Mouse (Mus musculus) cerebellum, adult 18-20 months (tissue): ENCODE data around the gene Hsd3b5.
A peak's percentile ranks its signal among the peaks of the same experiment; 100 is the strongest.
"Not testable (repeated sequence)": the region's sequence is repeated elsewhere in the genome, so short reads cannot be mapped to it uniquely, and the experiment has no call there.

Experiments used
- DNase-seq, 2 experiments: peaks; one replicate each; pipeline ENCODE4 v3.0.0; 2021

Hsd3b5 gene

DNA sequence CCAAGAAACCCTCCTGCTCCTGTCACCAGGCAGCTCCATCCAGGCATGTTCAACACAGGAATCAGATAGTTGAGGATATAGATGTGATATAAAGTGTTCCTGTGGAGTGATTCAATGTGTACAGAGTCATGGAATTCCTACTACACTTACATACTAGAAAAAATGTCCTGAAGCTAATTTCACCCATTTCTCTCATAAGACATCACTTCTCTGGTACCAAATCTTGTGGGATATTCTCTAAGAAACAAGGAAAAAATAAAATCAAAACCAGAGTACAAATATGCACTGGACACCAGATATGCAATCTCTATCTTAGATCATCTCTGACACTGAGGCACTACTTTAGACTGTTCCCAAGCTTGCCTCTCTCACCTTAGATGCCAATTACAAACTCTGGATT lies at the start of gene Hsd3b5:
Gene Hsd3b5 (minus strand): TSS at position 101 of the 400 bp plus-strand sequence.
- DNase-seq: no peak

DNA sequence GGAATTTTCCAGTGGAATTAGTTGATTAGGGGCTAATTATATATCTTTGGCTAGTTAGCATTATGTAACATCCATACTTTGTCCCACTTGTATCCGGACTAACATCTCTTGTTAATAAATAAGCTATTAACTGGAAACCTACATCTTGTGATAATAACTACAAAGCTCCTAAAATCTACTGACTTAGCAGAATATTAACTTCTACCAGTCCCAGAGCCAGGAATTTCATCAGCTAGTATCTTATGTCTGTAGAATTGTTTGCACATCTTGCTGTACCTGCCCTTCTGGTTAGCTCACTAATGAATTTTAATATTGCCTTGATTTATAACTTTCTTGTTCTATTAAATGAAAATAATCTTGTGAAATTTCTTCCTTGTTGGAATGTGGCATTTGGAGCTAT lies 5.1 kb upstream of the Hsd3b5 start:
- DNase-seq: no peak

DNA sequence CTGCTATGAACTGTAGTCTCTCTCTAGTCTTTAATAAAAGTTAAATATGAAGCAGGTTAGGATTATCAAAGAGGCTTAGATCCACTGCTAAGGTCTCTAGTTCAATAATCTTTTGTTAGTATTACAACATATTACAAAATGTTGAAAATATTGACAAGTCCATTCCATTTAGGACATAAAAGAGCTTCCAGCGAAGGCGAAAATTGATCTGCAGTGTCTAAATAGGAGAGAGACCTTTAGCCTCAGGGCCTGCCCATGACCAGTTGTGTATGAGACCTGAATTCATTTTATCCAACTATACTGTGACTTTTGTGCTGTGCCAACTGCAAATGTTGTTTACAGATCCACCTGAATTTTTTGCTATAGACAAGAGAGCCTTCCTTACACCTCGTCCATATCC lies 419 bp downstream of the Hsd3b5 start:
- no peak for DNase-seq

DNA sequence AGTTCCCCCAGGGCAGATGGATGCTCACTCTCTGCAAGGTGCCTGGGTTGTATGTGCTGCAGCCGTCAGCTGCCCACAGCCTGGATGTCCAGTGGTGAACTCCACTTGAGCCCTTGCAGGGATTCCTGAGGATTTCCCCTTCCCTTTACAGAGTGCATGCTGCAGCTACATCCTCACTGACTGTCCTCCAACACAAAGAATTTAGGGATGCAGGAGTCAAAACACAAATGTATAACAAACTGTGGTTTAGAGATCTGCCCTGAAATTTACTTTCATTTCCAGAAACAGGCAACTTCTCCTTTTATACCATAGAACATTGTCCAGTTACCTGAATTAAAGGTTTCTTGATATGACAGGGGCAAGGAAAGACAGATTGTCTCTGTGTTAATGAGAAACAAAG lies 13.3 kb downstream of the Hsd3b5 start:
- not testable (repeated sequence) for DNase-seq

DNA sequence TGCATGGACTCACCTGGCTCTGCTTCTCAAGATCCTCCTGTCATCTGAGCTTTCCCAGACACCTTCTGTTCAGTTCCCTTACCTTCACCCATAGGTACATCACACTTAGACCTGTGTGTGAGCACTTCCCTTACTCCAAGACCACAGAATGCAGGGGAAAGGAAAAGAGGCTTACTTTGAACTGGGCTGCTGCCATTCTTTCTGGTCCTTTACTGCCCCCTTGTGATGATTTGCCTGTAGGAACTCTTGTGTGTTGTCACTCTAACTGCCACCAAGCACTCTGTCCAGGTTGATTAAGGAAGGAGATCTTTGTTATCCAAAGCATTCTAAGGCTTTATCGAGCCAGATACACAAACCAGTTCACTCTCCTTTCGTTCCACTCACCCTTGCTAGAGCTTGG lies 13.8 kb downstream of the Hsd3b5 start:
- DNase-seq: not testable (repeated sequence)

DNA sequence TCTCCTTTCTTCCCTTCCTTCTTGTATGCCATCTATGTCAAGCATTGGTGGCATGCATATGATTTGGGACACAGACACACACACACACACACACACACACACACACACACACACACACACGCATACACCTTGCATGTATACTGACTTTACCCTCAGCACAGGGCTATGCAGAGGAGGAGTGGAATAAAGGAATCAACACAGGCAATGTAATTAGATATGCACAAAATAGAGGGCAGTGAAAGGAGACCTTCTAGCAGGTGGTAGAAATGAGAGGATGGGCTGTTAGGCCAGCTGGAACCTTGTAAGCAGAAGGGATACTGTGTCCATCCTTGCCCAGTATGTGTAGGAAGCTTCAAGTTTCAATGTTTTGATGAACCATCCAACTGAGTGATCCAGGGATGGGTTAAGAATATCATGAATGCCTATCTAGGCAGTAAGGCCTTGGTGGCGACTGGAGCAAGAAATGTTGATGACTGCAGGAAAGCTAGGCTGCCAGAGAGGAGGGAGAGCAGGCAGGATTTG lies 15.6 kb downstream of the Hsd3b5 start:
- DNase-seq: not testable (repeated sequence)

DNA sequence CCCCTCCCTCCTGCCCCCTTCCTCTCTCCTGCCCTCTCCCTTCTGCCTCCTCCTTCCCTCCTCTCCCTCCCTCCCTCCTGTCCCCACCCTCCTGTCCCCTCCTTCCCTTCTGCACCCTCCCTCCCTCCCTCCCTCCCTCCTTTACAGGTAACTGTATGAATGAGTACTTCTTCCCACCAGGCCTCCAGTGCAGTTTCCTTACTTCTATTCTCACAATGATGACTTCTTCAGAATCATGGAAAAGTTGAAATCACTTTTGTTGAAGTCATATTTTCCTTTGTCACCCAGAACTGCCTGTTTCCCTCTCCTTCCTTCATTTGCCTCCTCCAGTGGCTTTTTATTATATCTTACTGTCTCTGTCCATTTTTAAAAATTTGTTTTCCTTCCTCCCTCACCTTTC lies 16.1 kb downstream of the Hsd3b5 start:
- DNase-seq: no peak

DNA sequence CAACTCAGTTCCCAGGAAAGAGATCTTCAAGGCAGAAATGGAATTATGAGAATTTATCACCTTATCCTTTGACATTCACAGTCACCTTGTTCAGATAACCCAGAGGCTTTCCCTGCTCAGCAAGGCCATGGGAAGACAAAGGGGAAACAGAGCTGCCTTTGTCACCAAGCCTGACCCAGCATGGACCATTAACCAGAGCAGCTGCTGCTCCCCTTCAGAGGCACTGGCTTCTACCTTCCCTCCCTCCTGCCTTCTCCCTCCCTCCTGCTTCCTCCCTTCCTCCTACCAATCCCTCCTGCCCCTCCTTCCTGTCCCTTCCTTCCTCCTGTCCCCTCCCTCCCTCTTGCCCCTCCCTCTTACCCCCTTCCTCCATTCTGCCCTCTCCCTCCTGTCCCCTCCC lies 16.5 kb downstream of the Hsd3b5 start:
- not testable (repeated sequence) for DNase-seq

DNA sequence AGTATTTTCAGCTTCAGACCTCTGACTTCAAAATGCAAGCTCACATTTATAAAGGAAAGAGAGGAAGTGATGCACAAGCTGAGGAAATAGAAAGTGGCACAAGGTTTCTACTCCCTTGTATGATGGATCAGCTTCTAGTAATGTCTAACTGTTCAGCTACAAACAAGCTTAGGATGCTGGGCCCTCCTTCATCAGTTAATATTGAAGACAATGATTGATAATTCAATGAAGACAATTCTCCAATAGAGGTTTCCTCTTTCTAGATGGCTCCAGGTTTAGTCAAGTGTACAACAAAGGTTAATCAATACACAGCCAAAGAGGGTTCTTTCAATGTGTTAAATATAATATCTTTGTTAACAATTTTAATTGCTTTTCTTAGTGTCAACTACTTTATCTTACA lies 41.3 kb downstream of the Hsd3b5 start, which contains the start of gene Gm10681:
Gene Gm10681 (minus strand): TSS at position 101 of the 400 bp plus-strand sequence.
- DNase-seq: no peak

DNA sequence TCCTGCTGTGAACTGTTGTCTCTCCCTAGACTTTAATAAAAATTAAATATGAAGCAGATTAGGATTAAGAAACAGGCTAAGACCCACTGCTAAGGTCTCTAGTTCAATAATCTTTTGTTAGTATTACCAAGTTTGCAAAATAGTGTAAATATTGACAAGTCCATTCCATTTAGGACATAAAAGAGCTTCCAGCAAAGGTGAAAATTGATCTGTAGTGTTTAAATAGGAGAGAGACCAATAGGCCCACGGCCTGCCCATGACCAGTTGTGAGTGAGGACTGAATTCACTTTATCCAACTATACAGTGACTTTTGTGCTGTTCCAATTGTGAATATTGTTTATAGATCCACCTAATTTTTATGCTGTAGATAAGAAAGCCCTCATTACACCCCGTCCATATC lies 42.3 kb downstream of the Hsd3b5 start:
- DNase-seq: no peak

DNA sequence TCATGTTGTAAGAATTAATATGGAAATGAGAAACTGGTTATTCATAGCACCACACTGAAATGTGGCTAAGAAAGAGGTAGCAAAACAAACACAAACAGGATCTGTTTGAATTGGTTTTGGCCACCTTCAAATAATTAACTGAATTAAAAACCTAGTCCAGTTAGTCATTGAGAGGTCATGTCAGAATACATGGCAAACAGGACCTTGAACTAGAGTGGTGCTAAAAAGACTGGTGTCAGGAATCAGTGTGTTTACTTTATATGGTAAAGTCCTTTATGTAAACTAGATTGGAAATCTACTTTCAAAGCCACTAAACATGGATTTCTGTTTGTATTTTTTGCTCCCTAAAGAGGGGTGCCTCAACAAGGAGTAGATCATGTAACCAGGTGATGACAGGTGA lies 47.4 kb downstream of the Hsd3b5 start:
- not testable (repeated sequence) for DNase-seq

DNA sequence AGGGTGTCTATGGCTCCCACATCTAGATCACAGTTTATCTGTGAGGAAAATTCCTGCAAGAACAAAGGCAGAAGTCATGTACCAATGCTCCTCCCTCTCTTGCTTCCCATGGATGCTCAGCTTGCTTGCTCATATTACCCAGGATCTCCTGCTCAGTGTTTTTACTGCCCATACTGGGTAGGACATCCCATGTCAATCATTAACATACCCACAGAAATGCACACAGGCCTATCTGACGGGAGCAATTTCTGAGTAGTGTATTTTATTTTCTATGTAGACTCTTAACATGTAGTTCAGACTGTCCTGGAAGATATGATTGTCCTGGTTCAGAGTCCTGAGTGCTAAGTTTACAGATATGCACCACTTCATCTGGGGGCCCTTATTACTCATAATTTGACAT lies 47.9 kb downstream of the Hsd3b5 start:
- DNase-seq: not testable (repeated sequence)

DNA sequence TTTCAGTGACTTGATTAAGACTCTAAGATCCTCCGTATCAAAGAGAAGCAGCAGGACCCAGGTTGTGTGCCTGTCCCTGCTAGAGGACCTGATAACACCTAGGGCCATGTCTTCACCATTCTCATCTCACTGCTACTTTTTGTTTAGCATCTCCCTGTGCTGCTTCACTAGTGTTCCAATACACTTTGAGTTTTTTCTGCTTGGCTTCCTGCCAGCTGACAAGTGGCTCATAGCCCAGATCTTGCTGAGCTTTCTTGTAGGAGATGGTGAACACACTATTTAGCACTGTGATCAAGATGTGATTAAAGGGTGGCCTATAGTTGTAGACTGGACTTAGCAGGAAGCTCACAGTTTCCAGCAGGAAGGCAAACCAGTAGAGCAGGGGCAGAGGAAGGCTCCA lies 49.0 kb downstream of the Hsd3b5 start:
- peak; percentile 6 to 8 for DNase-seq
